Mouse (Mus musculus) bone marrow, adult 2 months (tissue): ENCODE data around the gene Mapk9. TPM values are rescaled to one million over a fixed set of nuclear protein-coding genes. Genes with fewer than 3 reads are reported as not detected.
"Not testable (repeated sequence)": the region's sequence is repeated elsewhere in the genome, so short reads cannot be mapped to it uniquely, and the experiment has no call there.

Experiments used
- H3K27ac ChIP-seq: fragments of 200-500 bp; 2 replicates; pipeline ENCODE4 v1.5.1; 2012; ENCODE audit warnings: low read depth, mild to moderate bottlenecking, control low read depth, inconsistent platforms, low read length; ENCODE audit not compliant: control insufficient read depth, poor library complexity, insufficient read depth
- H3K4me1 ChIP-seq: fragments of 200-500 bp; 2 replicates; pipeline ENCODE4 v1.6.1; 2011; ENCODE audit warnings: low read length; ENCODE audit not compliant: control insufficient read depth, insufficient read depth
- H3K4me3 ChIP-seq: fragments of 200-500 bp; replicated peaks from 2 replicates; pipeline ENCODE3; 2011; ENCODE audit warnings: mild to moderate bottlenecking, low read depth, low read length, control low read depth; ENCODE audit not compliant: control insufficient read depth
- CTCF ChIP-seq: fragments of 200-500 bp; IDR thresholded peaks from 2 replicates; pipeline ENCODE4 v1.5.1; 2011; ENCODE audit warnings: low read length, control low read depth; ENCODE audit not compliant: control insufficient read depth, insufficient read depth
- POLR2A ChIP-seq: fragments of 200-500 bp; IDR thresholded peaks from 2 replicates; pipeline ENCODE4 v1.6.1; 2011; ENCODE audit warnings: low read depth, mild to moderate bottlenecking, control low read depth, low read length, borderline replicate concordance; ENCODE audit not compliant: control insufficient read depth
- WGBS: fragments of 180-500 bp; shearing (Covaris S2); methylation state at CpG from one replicate; pipeline ENCODE4 v1.1.7; 2018; 5-methylcytosine and 5-hydroxymethylcytosine counted together
- polyA plus RNA-seq: library from polyadenylated mRNA; stranded (reverse); fragments of >200 nt; gene quantifications from 2 replicates; pipeline ENCODE4 v1.2.4, GENCODE M21; 2011; ENCODE audit warnings: low replicate concordance; ENCODE audit not compliant: missing spikeins, insufficient read depth, insufficient read length

Mapk9 gene
- 14.0 and 15.2 TPM in 2 replicates for polyA plus RNA-seq

GRCm38 (mm10) chr11:49846401-49847070 lies at the start of gene Mapk9:
Gene Mapk9, plus strand, starts transcription at chr11:49846751.
- Histone ChIP-seq H3K4me1 (peaks cover 3% of the 10 kb centered on the region), H3K4me3 (peak within 1 kb of the TSS; percentile 68), H3K27ac (peak within 1 kb of the TSS; percentile 80)
- TF ChIP-seq CTCF (peak; percentile 86), POLR2A (peak; percentile 47; the same call in 1 of the 2 replicates)
- WGBS: 1% methylated on average over 67 of the region's 68 CpGs

GRCm38 (mm10) chr11:49798931-49799330 lies 47.6 kb upstream of the Mapk9 start:
- no peak overlapping the region for H3K4me3 ChIP-seq
- TF ChIP-seq POLR2A (no peak), CTCF (no peak)
- H3K4me1 ChIP-seq: no peaks in the 10 kb centered on the region
- 67% methylated on average over 6 of the region's 6 CpGs for WGBS
- H3K27ac ChIP-seq: no peak overlapping the region

GRCm38 (mm10) chr11:49801516-49801915 lies 45.0 kb upstream of the Mapk9 start:
- no peak overlapping the region for H3K27ac ChIP-seq
- TF ChIP-seq CTCF: no peak
- TF ChIP-seq POLR2A: no peak
- 75% methylated on average over 4 of the region's 4 CpGs for WGBS
- no peak overlapping the region for H3K4me3 ChIP-seq
- no peaks in the 10 kb centered on the region for H3K4me1 ChIP-seq

GRCm38 (mm10) chr11:49803801-49804200 lies 42.8 kb upstream of the Mapk9 start:
- WGBS: 85% methylated on average over 4 of the region's 4 CpGs
- H3K4me3 ChIP-seq: no peak overlapping the region
- no peaks in the 10 kb centered on the region for H3K4me1 ChIP-seq
- no peak overlapping the region for H3K27ac ChIP-seq
- TF ChIP-seq POLR2A (no peak), CTCF (no peak)

GRCm38 (mm10) chr11:49806218-49806617 lies 40.3 kb upstream of the Mapk9 start:
- H3K27ac ChIP-seq: no peak overlapping the region
- H3K4me3 ChIP-seq: no peak overlapping the region
- 62% methylated on average over 3 of the region's 3 CpGs for WGBS
- no peaks in the 10 kb centered on the region; the same call in 1 of the 2 replicates for H3K4me1 ChIP-seq
- TF ChIP-seq POLR2A (no peak), CTCF (no peak)

GRCm38 (mm10) chr11:49808946-49809345 lies 37.6 kb upstream of the Mapk9 start:
- Histone ChIP-seq H3K27ac (no peak overlapping the region), H3K4me1 (no peaks in the 10 kb centered on the region; the same call in 1 of the 2 replicates), H3K4me3 (no peak overlapping the region)
- no peak for TF ChIP-seq POLR2A
- no peak for TF ChIP-seq CTCF
- WGBS: 87% methylated on average over 9 of the region's 9 CpGs

- not testable (repeated sequence) for H3K4me3 ChIP-seq
- 63% methylated on average over 7 of the region's 7 CpGs for WGBS
These were observed 35.9 kb upstream of the Mapk9 start for GRCm38 (mm10) chr11:49810696-49811095.

GRCm38 (mm10) chr11:49811099-49811541 lies 35.4 kb upstream of the Mapk9 start:
- 39% methylated on average over 8 of the region's 8 CpGs for WGBS
- Histone ChIP-seq H3K4me3 (no peak overlapping the region), H3K4me1 (no peaks in the 10 kb centered on the region; the same call in 1 of the 2 replicates), H3K27ac (no peak overlapping the region)
- no peak for TF ChIP-seq CTCF
- TF ChIP-seq POLR2A: no peak

More at GRCm38 (mm10) chr11:49810696-49811095, 35.9 kb upstream of the Mapk9 start:
- H3K27ac ChIP-seq, H3K4me1 ChIP-seq: not testable (repeated sequence)

GRCm38 (mm10) chr11:49811879-49812278 lies 34.7 kb upstream of the Mapk9 start:
- Histone ChIP-seq H3K4me1 (no peaks in the 10 kb centered on the region; the same call in 1 of the 2 replicates), H3K27ac (no peak overlapping the region), H3K4me3 (no peak overlapping the region)
- TF ChIP-seq CTCF (no peak), POLR2A (no peak)
- 22% methylated on average over 8 of the region's 8 CpGs for WGBS
